ENCODE assay signal across 28 mouse cellular contexts in genomic region chr10:66593506-66593905, GRCm38 (mm10).
DNase-seq lines count a peak whose midpoint lies in the region; ATAC-seq and TF ChIP-seq lines count a peak whose summit lies in the region.
"Had no signal": no experiment of that assay in that cellular context is flagged by ENCODE, and none has a peak within 500 bp of the region (broad histone marks: within the 10 kb centered on the region; RNA-seq: fewer than 3 reads in every experiment).

No protein-coding gene starts in this region.

- no peaks in the 10 kb centered on the region for H3K9me3 ChIP-seq in intestine, embryonic 15.5 days
- no peaks in the 10 kb centered on the region for H3K9me3 ChIP-seq in intestine, embryonic 16.5 days (ENCODE audit: control insufficient read depth, low read length)
- no peaks in the 10 kb centered on the region for H3K9me3 ChIP-seq in stomach, embryonic 15.5 days
- no peaks in the 10 kb centered on the region for H3K9me3 ChIP-seq in stomach, postnatal 0 days (ENCODE audit: control insufficient read depth, low read length)
- H3K9me3 ChIP-seq: embryonic facial prominence, embryonic 10.5 days; embryonic facial prominence, embryonic 13.5 days had no signal

- H3K4me2 ChIP-seq in intestine, embryonic 15.5 days (replicated peaks): no peak overlapping the region
- H3K4me2 ChIP-seq in intestine, embryonic 16.5 days (ENCODE audit: low read depth, low read length): no peak overlapping the region
- no peak overlapping the region for H3K4me2 ChIP-seq in stomach, embryonic 15.5 days
- H3K4me2 ChIP-seq in stomach, postnatal 0 days (replicated peaks; ENCODE audit: low read depth): no peak overlapping the region
- H3K4me2 ChIP-seq: embryonic facial prominence, embryonic 13.5 days; heart, embryonic 11.5 days; hindbrain, embryonic 14.5 days had no signal

- no peaks in the 10 kb centered on the region for H3K36me3 ChIP-seq in intestine, embryonic 15.5 days
- no peaks in the 10 kb centered on the region for H3K36me3 ChIP-seq in intestine, embryonic 16.5 days (ENCODE audit: control insufficient read depth, insufficient read depth, low read length)
- H3K36me3 ChIP-seq in stomach, embryonic 15.5 days: no peaks in the 10 kb centered on the region
- no peaks in the 10 kb centered on the region for H3K36me3 ChIP-seq in stomach, postnatal 0 days (ENCODE audit: control insufficient read depth, insufficient read depth, low read length)
- H3K36me3 ChIP-seq: embryonic facial prominence, embryonic 10.5 days; embryonic facial prominence, embryonic 13.5 days; G1E had no signal

- no peak for ATAC-seq in intestine, embryonic 15.5 days
- no peak for ATAC-seq in intestine, embryonic 16.5 days
- ATAC-seq in stomach, embryonic 15.5 days (ENCODE audit: insufficient read depth, low FRiP score, low read depth): no peak
- ATAC-seq in stomach, postnatal 0 days (ENCODE audit: low FRiP score, low TSS enrichment): no peak
- no peak for ATAC-seq in erythroid progenitor cell, adult 5-6 weeks (replicated peaks; ENCODE audit: low FRiP score, poor library complexity, severe bottlenecking)
- ATAC-seq: forebrain, embryonic 14.5 days; forebrain, postnatal 0 days; hindbrain, postnatal 0 days; inflammation-experienced regulatory T-cells, adult 6 months; Patski had no signal

- TF ChIP-seq CTCF in gastrocnemius, adult 2 months (IDR thresholded peaks at IDR 0.05): no peak
- no peak for TF ChIP-seq CTCF in stomach, postnatal 0 days (IDR thresholded peaks at IDR 0.05; ENCODE audit: low read depth)

- WGBS in intestine, embryonic 15.5 days: 37% methylated on average over 6 of the region's 6 CpGs
- WGBS in intestine, embryonic 16.5 days: 55% methylated on average over 6 of the region's 6 CpGs
- 50% methylated on average over 6 of the region's 6 CpGs for WGBS in stomach, embryonic 15.5 days
- WGBS in stomach, postnatal 0 days: 52% methylated on average over 6 of the region's 6 CpGs

- H3K27me3 ChIP-seq in intestine, embryonic 15.5 days (replicated peaks): no peaks in the 10 kb centered on the region
- H3K27me3 ChIP-seq in intestine, embryonic 16.5 days (replicated peaks; ENCODE audit: control insufficient read depth, insufficient read depth, low read length): no peaks in the 10 kb centered on the region
- H3K27me3 ChIP-seq in stomach, embryonic 15.5 days (replicated peaks): no peaks in the 10 kb centered on the region
- H3K27me3 ChIP-seq in stomach, postnatal 0 days (ENCODE audit: control insufficient read depth, insufficient read depth, low read length): no peaks in the 10 kb centered on the region
- H3K27me3 ChIP-seq: embryonic facial prominence, embryonic 13.5 days had no signal

- H3K4me3 ChIP-seq in gastrocnemius, adult 2 months: no peak overlapping the region
- no peak overlapping the region for H3K4me3 ChIP-seq in intestine, embryonic 15.5 days (replicated peaks)
- no peak overlapping the region for H3K4me3 ChIP-seq in intestine, embryonic 16.5 days (ENCODE audit: low read length)
- H3K4me3 ChIP-seq in stomach, embryonic 15.5 days (replicated peaks): no peak overlapping the region
- H3K4me3 ChIP-seq in stomach, postnatal 0 days (ENCODE audit: low read depth, low read length): no peak overlapping the region
- H3K4me3 ChIP-seq: embryonic facial prominence, embryonic 10.5 days; embryonic facial prominence, embryonic 13.5 days; erythroblast, embryonic 14.5 days had no signal

- intact Hi-C loops in gastrocnemius, adult 2 months (cut with DNase I): no loop called here

- peak overlapping the region; percentile 46 for H3K27ac ChIP-seq in gastrocnemius, adult 2 months
- 0 out of 2 replicates have a peak overlapping the region, but pooled peaks have one; percentile 13 for H3K27ac ChIP-seq in intestine, embryonic 15.5 days
- H3K27ac ChIP-seq in intestine, embryonic 16.5 days (ENCODE audit: low read length): no peak overlapping the region
- peak overlapping the region; percentile 26; the same call in 1 of the 2 replicates for H3K27ac ChIP-seq in stomach, embryonic 15.5 days
- H3K27ac ChIP-seq in stomach, postnatal 0 days (replicated peaks): no peak overlapping the region
- H3K27ac ChIP-seq: embryonic facial prominence, embryonic 10.5 days; embryonic facial prominence, embryonic 13.5 days; hindbrain, embryonic 14.5 days; hindbrain, postnatal 0 days had no signal

- no peak for TF ChIP-seq EP300 in stomach, postnatal 0 days (optimal IDR thresholded peaks at IDR 0.05)

- H3K9ac ChIP-seq in intestine, embryonic 15.5 days: no peak overlapping the region
- H3K9ac ChIP-seq in intestine, embryonic 16.5 days (ENCODE audit: low read depth, low read length): no peak overlapping the region
- H3K9ac ChIP-seq in stomach, embryonic 15.5 days: no peak overlapping the region
- no peak overlapping the region for H3K9ac ChIP-seq in stomach, postnatal 0 days (ENCODE audit: low read length)
- H3K9ac ChIP-seq: embryonic facial prominence, embryonic 13.5 days; forebrain, postnatal 0 days; hindbrain, embryonic 14.5 days had no signal

- H3K4me1 ChIP-seq in intestine, embryonic 15.5 days (replicated peaks): no peaks in the 10 kb centered on the region
- no peaks in the 10 kb centered on the region for H3K4me1 ChIP-seq in intestine, embryonic 16.5 days (ENCODE audit: control insufficient read depth, insufficient read depth, low read length)
- no peaks in the 10 kb centered on the region for H3K4me1 ChIP-seq in stomach, embryonic 15.5 days
- no peaks in the 10 kb centered on the region for H3K4me1 ChIP-seq in stomach, postnatal 0 days (replicated peaks; ENCODE audit: control insufficient read depth, insufficient read depth)
- H3K4me1 ChIP-seq: embryonic facial prominence, embryonic 10.5 days; embryonic facial prominence, embryonic 13.5 days had no signal

- no peak for DNase-seq in gastrocnemius, adult 2 months
- DNase-seq in gastrocnemius, adult 8-10 months (ENCODE audit: low spot score in 2 of 2): no peak
- DNase-seq in stomach, postnatal 0 days (ENCODE audit: low spot score): no peak
- DNase-seq: adrenal gland, postnatal 10 days; adrenal gland, postnatal 36 days; B cell, adult 2 months; cerebellum, adult 11-12 months; cerebellum, adult 8-10 months; cerebellum, postnatal 10 days; cerebellum, postnatal 36 days; embryo, embryonic 11 days; forebrain, postnatal 0 days; heart, postnatal 36 days; kidney, adult 11 months had no signal

Comparison
In these comparisons a context has a peak if more than half of its experiments do, and no peak if none do; other contexts are left out.
1. H3K27ac ChIP-seq: peak in gastrocnemius, adult 2 months (single experiment), intestine, embryonic 15.5 days (single experiment) and stomach, embryonic 15.5 days (single experiment); none in intestine, embryonic 16.5 days (single experiment) and stomach, postnatal 0 days (single experiment).